Mouse (Mus musculus) liver, embryonic 14.5 days (tissue): ENCODE data around the gene Zfp13. TPM values are rescaled to one million over a fixed set of nuclear protein-coding genes. Genes with fewer than 3 reads are reported as not detected.
A peak's percentile ranks its signal among the peaks of the same experiment; 100 is the strongest.

Source experiments
- ATAC-seq: fragments of 200-750 bp; cut with Nextera tagmentation; 2 replicates; pipeline ENCODE4 v1.8.0; 2017; ENCODE audit warnings: moderate number of reproducible peaks, mild to moderate bottlenecking, moderate library complexity; ENCODE audit not compliant: insufficient read depth
- DNase-seq, 3 experiments: peaks; one replicate each; pipeline ENCODE4 v3.0.0-alpha.2; 2012 to 2013; ENCODE audit warnings: low read depth in 3 of 3, low spot score in 3 of 3
- H3K27ac ChIP-seq: fragments of 300-500 bp; sonication (generic); 2 replicates; pipeline ENCODE4 v1.5.1; 2014; ENCODE audit warnings: moderate library complexity, mild to moderate bottlenecking, control low read depth, inconsistent platforms
- H3K27me3 ChIP-seq: fragments of 300-500 bp; sonication (generic); 2 replicates; pipeline ENCODE4 v1.6.1; 2014; ENCODE audit warnings: mild to moderate bottlenecking, low read length, moderate library complexity; ENCODE audit not compliant: control insufficient read depth, insufficient read depth
- H3K36me3 ChIP-seq: fragments of 300-500 bp; sonication (generic); replicated peaks from 2 replicates; pipeline ENCODE4 v1.6.1; 2014; ENCODE audit warnings: low read depth; ENCODE audit not compliant: control insufficient read depth, insufficient read depth
- H3K4me1 ChIP-seq, 2 experiments: fragments of 200-500 bp in 1 of 2; fragments of 300-500 bp in 1 of 2; sonication (generic) in 1 of 2; replicated peaks; 2 replicates each; pipeline ENCODE4 v1.6.1; 2012 to 2014; ENCODE audit warnings: antibody characterized with exemption in 1 of 2, inconsistent platforms in 1 of 2, low read length in 1 of 2; ENCODE audit not compliant: control insufficient read depth in 2 of 2, insufficient read depth in 2 of 2
- H3K4me2 ChIP-seq: fragments of 300-500 bp; sonication (generic); 2 replicates; pipeline ENCODE4 v1.6.1; 2014; ENCODE audit warnings: low read depth, mild to moderate bottlenecking, control low read depth, moderate library complexity
- H3K4me3 ChIP-seq, 2 experiments: fragments of 200-500 bp in 1 of 2; fragments of 300-500 bp in 1 of 2; sonication (generic) in 1 of 2; 2 replicates each; pipeline ENCODE4 v1.5.1; 2012 to 2014; ENCODE audit warnings: low read depth in 2 of 2, low read length in 2 of 2, mild to moderate bottlenecking in 2 of 2, control low read depth in 1 of 2, inconsistent platforms in 1 of 2, moderate library complexity in 1 of 2; ENCODE audit not compliant: insufficient read depth in 1 of 2
- H3K9ac ChIP-seq: fragments of 300-500 bp; sonication (generic); replicated peaks from 2 replicates; pipeline ENCODE4 v1.6.1; 2014; ENCODE audit warnings: mild to moderate bottlenecking, control low read depth, moderate library complexity
- H3K9me3 ChIP-seq: fragments of 300-500 bp; sonication (generic); 2 replicates; pipeline ENCODE4 v1.6.1; 2016; ENCODE audit warnings: low read length, mixed read lengths; ENCODE audit not compliant: control insufficient read depth
- CTCF ChIP-seq: IDR thresholded peaks from 2 replicates; pipeline ENCODE4 v1.5.1; 2016; ENCODE audit warnings: antibody characterized with exemption, low read depth, control low read depth
- EP300 ChIP-seq: IDR thresholded peaks from 2 replicates; pipeline ENCODE4 v1.6.1; 2016; ENCODE audit warnings: antibody characterized with exemption, low read depth
- WGBS: fragments of 180-500 bp; shearing (Covaris S2); extraction: QIAGEN DNeasy Blood & Tissue Kit; methylation state at CpG from one replicate; pipeline ENCODE4 v1.1.7; 2014; ENCODE audit not compliant: insufficient replicate concordance; 5-methylcytosine and 5-hydroxymethylcytosine counted together
- polyA plus RNA-seq, 2 experiments: library from polyadenylated mRNA; depleted of rRNA in 1 of 2; stranded (reverse) in 1 of 2; unstranded in 1 of 2; fragments of >200 nt; fragmentation: Nextera tagmentation in 1 of 2; extraction: Ambion mirVana in 1 of 2; gene quantifications; 2 replicates each; pipeline versions ENCODE4 v1.2.1 to v1.2.3; 2012 to 2014

Zfp13 gene
- polyA plus RNA-seq, 2 experiments: 1.3 to 1.9 TPM

- Histone ChIP-seq H3K4me1 (peaks cover 0 to 11% of the 10 kb centered on the region in 2 experiments; a peak in 2 of 4 replicates), H3K4me2 (no peak overlapping the region), H3K27ac (no peak overlapping the region), H3K4me3 (no peak overlapping the region), H3K9ac (no peak overlapping the region), H3K36me3 (peaks cover 11% of the 10 kb centered on the region), H3K27me3 (no peaks in the 10 kb centered on the region), H3K9me3 (no peaks in the 10 kb centered on the region)
- DNase-seq (no peak), ATAC-seq (no peak)
- TF ChIP-seq EP300 (no peak), CTCF (no peak)
- WGBS: 62% methylated on average over 7 of the region's 7 CpGs
These were observed 43.9 kb downstream of the Zfp13 start for GRCm38 (mm10) chr17:23555243-23555916.

- Histone ChIP-seq H3K36me3 (peaks cover 11% of the 10 kb centered on the region), H3K4me3 (no peak overlapping the region), H3K4me1 (peaks cover 2 to 13% of the 10 kb centered on the region in 2 experiments; a peak in 2 of 4 replicates), H3K9me3 (no peaks in the 10 kb centered on the region), H3K9ac (no peak overlapping the region), H3K27me3 (no peaks in the 10 kb centered on the region), H3K27ac (no peak overlapping the region), H3K4me2 (no peak overlapping the region)
- no peak for ATAC-seq
- DNase-seq: no peak
- TF ChIP-seq EP300: no peak
- TF ChIP-seq CTCF: no peak
These were observed 45.0 kb downstream of the Zfp13 start for GRCm38 (mm10) chr17:23554321-23554720.

- Histone ChIP-seq H3K9me3 (no peaks in the 10 kb centered on the region), H3K4me2 (no peak overlapping the region), H3K27me3 (no peaks in the 10 kb centered on the region), H3K27ac (no peak overlapping the region), H3K36me3 (peaks cover 11% of the 10 kb centered on the region), H3K4me1 (peaks cover 2 to 13% of the 10 kb centered on the region in 2 experiments; a peak in 2 of 4 replicates), H3K4me3 (no peak overlapping the region), H3K9ac (no peak overlapping the region)
- DNase-seq (no peak), ATAC-seq (no peak)
- 53% methylated on average over 1 of the region's 1 CpGs for WGBS
- TF ChIP-seq EP300 (no peak), CTCF (no peak)
These were observed 45.6 kb downstream of the Zfp13 start for GRCm38 (mm10) chr17:23553634-23554120.

DNA sequence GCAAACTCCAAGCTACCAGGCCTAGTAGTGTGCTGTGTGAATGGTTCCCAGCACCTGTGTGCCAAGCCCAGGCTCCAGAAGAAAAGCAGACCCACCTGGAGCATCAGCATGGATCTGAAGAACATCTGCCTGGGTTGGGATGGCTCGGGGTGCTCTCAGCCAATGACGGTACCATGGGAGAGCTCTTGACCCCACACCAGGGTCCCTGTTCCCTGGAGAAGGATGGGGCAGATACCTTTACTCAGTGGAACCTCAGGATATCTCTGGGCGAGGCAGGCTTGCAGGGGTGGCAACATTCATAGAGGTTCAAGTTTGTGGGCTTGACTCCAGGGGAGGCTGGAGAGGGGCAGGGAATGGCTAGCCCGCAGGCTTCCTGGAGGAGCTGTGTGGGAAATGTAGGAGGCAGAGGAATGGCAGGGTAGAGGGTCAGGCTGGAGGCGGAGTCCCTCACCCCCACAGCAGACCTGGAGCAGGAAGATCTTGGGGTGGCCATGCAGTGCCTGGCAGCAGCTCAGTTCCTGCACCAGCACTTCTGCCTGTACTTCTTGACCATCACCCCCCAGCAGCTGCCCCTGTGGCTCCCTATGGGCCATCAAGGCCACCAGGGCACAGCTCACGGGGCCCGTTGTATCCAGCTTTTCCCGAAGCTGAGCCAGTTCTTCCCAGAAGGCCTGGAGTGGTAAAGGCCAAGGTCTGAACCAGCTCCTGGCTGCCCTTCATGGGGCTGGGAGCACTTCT lies 46.2 kb downstream of the Zfp13 start:
- Histone ChIP-seq H3K9me3 (no peaks in the 10 kb centered on the region), H3K27ac (no peak overlapping the region), H3K27me3 (no peaks in the 10 kb centered on the region), H3K4me2 (no peak overlapping the region), H3K36me3 (peaks cover 9% of the 10 kb centered on the region), H3K4me1 (peaks cover 2 to 13% of the 10 kb centered on the region in 2 experiments; a peak in 2 of 4 replicates), H3K9ac (no peak overlapping the region), H3K4me3 (no peak overlapping the region)
- DNase-seq (no peak), ATAC-seq (no peak)
- TF ChIP-seq CTCF: no peak
- TF ChIP-seq EP300: no peak
- WGBS: 67% methylated on average over 8 of the region's 8 CpGs

- Histone ChIP-seq H3K4me2 (no peak overlapping the region), H3K27ac (no peak overlapping the region)
These were observed 47.3 kb downstream of the Zfp13 start for GRCm38 (mm10) chr17:23551963-23552362.

More at GRCm38 (mm10) chr17:23551963-23552362, 47.3 kb downstream of the Zfp13 start:
- peaks cover 4 to 13% of the 10 kb centered on the region in 2 experiments; a peak in 3 of 4 replicates for H3K4me1 ChIP-seq
- 0 out of 2 replicates have a peak, but pooled peaks have one; percentile 0 for ATAC-seq
- TF ChIP-seq CTCF (no peak), EP300 (no peak)
- WGBS: 63% methylated on average over 5 of the region's 5 CpGs
- peaks cover 4% of the 10 kb centered on the region; the same call in 1 of the 2 replicates for H3K36me3 ChIP-seq
- no peaks in the 10 kb centered on the region for H3K27me3 ChIP-seq
- no peak for DNase-seq
- H3K4me3 ChIP-seq: no peak overlapping the region
- no peaks in the 10 kb centered on the region for H3K9me3 ChIP-seq
- H3K9ac ChIP-seq: no peak overlapping the region
